Mouse (Mus musculus) left cerebral cortex, adult 9 months (tissue): ENCODE measurements around the gene Gm8113.
"Not testable (repeated sequence)": the region's sequence is repeated elsewhere in the genome, so short reads cannot be mapped to it uniquely, and the experiment has no call there.

ENCODE experiments used
- DNase-seq, 2 experiments: peaks; one replicate each; pipeline ENCODE4 v3.0.0; 2022; ENCODE audit warnings: low spot score in 2 of 2

Gm8113 gene

GRCm38 (mm10) chr14:43924688-43925403, at the start of gene Gm8113:
Gm8113 (plus strand) TSS chr14:43925390.
- peak; percentile 1 to 48 for DNase-seq

GRCm38 (mm10) chr14:43875417-43875816, 49.8 kb upstream of the Gm8113 start, which contains the start of gene Ear1:
Ear1 (minus strand) TSS chr14:43875517.
- not testable (repeated sequence) for DNase-seq

GRCm38 (mm10) chr14:43877789-43878188, 47.4 kb upstream of the Gm8113 start:
- not testable (repeated sequence) for DNase-seq

GRCm38 (mm10) chr14:43879966-43880545, 45.1 kb upstream of the Gm8113 start:
- DNase-seq: not testable (repeated sequence)

- DNase-seq: not testable (repeated sequence)
These were observed 39.0 kb upstream of the Gm8113 start for GRCm38 (mm10) chr14:43886235-43886634.

- DNase-seq: not testable (repeated sequence)
These were observed 33.9 kb upstream of the Gm8113 start for GRCm38 (mm10) chr14:43891288-43891687.

GRCm38 (mm10) chr14:43895357-43895756, 29.8 kb upstream of the Gm8113 start:
- DNase-seq: peak in 1 of 2 experiments; percentile 1

- DNase-seq: not testable (repeated sequence)
These were observed 26.6 kb upstream of the Gm8113 start for GRCm38 (mm10) chr14:43898577-43898976.

- DNase-seq: not testable (repeated sequence)
These were observed 7.0 kb upstream of the Gm8113 start for GRCm38 (mm10) chr14:43918214-43918613.

GRCm38 (mm10) chr14:43923459-43923858, 1.7 kb upstream of the Gm8113 start, which contains the start of gene Ear10:
Ear10 (minus strand) TSS chr14:43923559.
- not testable (repeated sequence) for DNase-seq

GRCm38 (mm10) chr14:43925404-43925950, 287 bp downstream of the Gm8113 start:
- DNase-seq: not testable (repeated sequence)

- DNase-seq: peak in 1 of 2 experiments; percentile 28
These were observed 7.8 kb downstream of the Gm8113 start for GRCm38 (mm10) chr14:43932991-43933390.

GRCm38 (mm10) chr14:43933399-43933798, 8.2 kb downstream of the Gm8113 start:
- DNase-seq: not testable (repeated sequence)

GRCm38 (mm10) chr14:43953382-43953781, 28.2 kb downstream of the Gm8113 start:
- DNase-seq: not testable (repeated sequence)

GRCm38 (mm10) chr14:43955074-43955473, 29.9 kb downstream of the Gm8113 start:
- DNase-seq: not testable (repeated sequence)

GRCm38 (mm10) chr14:43956769-43957168, 31.6 kb downstream of the Gm8113 start, which contains the start of gene Ang5:
Ang5 (plus strand) TSS chr14:43957069.
- DNase-seq: not testable (repeated sequence)
